Mouse (Mus musculus): ENCODE results near the gene Stt3a.

Stt3a gene

GRCm38 (mm10) chr9:36707304-36707703, 60.2 kb downstream of the Stt3a start:
- no peak for DNase-seq

GRCm38 (mm10) chr9:36705923-36706322, 61.6 kb downstream of the Stt3a start:
- DNase-seq: no peak

- no peak for DNase-seq
These were observed 73.2 kb downstream of the Stt3a start for GRCm38 (mm10) chr9:36694276-36694675.

GRCm38 (mm10) chr9:36692920-36693319, 74.6 kb downstream of the Stt3a start, which contains the start of gene Acrv1:
Gene Acrv1 (plus strand): TSS chr9:36693220.
- DNase-seq: no peak

- peak; percentile 5 for DNase-seq
These were observed 80.2 kb downstream of the Stt3a start for GRCm38 (mm10) chr9:36687329-36687728.

- no peak for DNase-seq
These were observed 86.1 kb downstream of the Stt3a start for GRCm38 (mm10) chr9:36681424-36681823.
